Mouse (Mus musculus): ENCODE measurements at regions not wholly inside any gene's neighbourhood (a gene's known extent, or its start where the extent isn't known, plus 50 kb on each side); places are given as distances from the start of the nearest gene placed in this dataset.

- ATAC-seq (ENCODE audit: extremely low read depth, insufficient number of reproducible peaks, low FRiP score, poor library complexity, severe bottlenecking) = no peak
- Histone ChIP-seq H3K4me1 (ENCODE audit: insufficient read depth, low read depth, low read length) (no peaks in the 10 kb centered on the region), H3K9me3 (replicated peaks) (peaks cover 48% of the 10 kb centered on the region), H3K27me3 (ENCODE audit: insufficient read depth, low read length) (no peaks in the 10 kb centered on the region), H3K4me3 (ENCODE audit: low read depth, low read length) (no peak overlapping the region), H3K36me3 (replicated peaks) (no peaks in the 10 kb centered on the region)
- DNase-seq (ENCODE audit: low spot score) = no peak
- TF ChIP-seq GATA1 (IDR thresholded peaks at IDR 0.05; ENCODE audit: borderline replicate concordance, low read length) (no peak), POLR2AphosphoS5 (IDR thresholded peaks at IDR 0.05; ENCODE audit: insufficient replicate concordance, low read depth, low read length) (no peak), TAL1 (conservative IDR thresholded peaks at IDR 0.05; ENCODE audit: low read depth, low read length) (no peak), CTCF (IDR thresholded peaks at IDR 0.05; ENCODE audit: low read depth, low read length) (no peak), GATA2 (IDR thresholded peaks at IDR 0.05; ENCODE audit: borderline replicate concordance, low read depth, low read length) (no peak)
These were observed 232.4 kb upstream of the Irx1 start for GRCm38 (mm10) chr13:72195881-72196280.

DNA sequence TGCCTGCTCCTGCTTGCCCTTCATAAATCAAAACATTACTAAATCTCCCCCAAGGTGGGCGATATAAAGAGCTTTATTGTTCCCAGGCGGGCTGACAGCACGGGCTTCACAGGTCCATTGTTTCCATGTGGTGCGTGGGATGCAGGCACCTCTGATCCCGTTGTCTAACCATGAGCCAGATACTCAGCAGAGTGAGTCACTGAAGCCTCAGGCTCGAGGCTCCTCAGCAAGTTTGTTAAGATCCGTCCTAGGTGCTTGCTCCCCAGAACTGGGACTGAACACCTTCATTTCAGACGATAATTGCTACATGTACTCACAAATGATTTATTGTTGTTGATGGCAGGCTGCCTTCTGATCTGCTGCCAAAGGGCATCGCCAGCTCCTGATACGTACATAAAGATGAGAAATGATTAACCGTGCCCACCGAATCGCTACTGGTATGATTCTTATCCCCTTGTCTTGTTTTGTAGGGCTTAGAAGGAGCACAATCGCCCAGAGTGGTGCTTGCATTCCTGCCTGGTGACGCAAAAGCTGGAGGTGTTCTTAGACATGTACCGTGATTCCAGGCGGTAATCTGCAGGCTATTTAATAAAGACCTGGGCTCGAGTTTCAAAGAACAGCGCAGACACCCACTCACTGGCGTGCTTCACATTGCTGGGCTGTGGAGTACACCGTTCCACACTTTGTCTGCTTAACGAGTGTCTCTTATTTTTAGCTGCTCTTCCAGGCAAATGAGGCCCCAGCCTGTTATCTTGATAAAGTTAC lies 235.0 kb upstream of the Irx1 start:
- Histone ChIP-seq H3K4me3 (ENCODE audit: low read depth, low read length) (no peak overlapping the region), H3K9me3 (replicated peaks) (peaks cover 55% of the 10 kb centered on the region), H3K36me3 (replicated peaks) (no peaks in the 10 kb centered on the region), H3K27me3 (ENCODE audit: insufficient read depth, low read length) (no peaks in the 10 kb centered on the region), H3K4me1 (ENCODE audit: insufficient read depth, low read depth, low read length) (no peaks in the 10 kb centered on the region)
- no peak for DNase-seq (ENCODE audit: low spot score)
- no peak for ATAC-seq (ENCODE audit: extremely low read depth, insufficient number of reproducible peaks, low FRiP score, poor library complexity, severe bottlenecking)
- no peak for TF ChIP-seq GATA1 (IDR thresholded peaks at IDR 0.05; ENCODE audit: borderline replicate concordance, low read length)
- no peak for TF ChIP-seq TAL1 (conservative IDR thresholded peaks at IDR 0.05; ENCODE audit: low read depth, low read length)
- TF ChIP-seq POLR2AphosphoS5 (IDR thresholded peaks at IDR 0.05; ENCODE audit: insufficient replicate concordance, low read depth, low read length) = no peak
- TF ChIP-seq GATA2 (IDR thresholded peaks at IDR 0.05; ENCODE audit: borderline replicate concordance, low read depth, low read length) = no peak
- no peak for TF ChIP-seq CTCF (IDR thresholded peaks at IDR 0.05; ENCODE audit: low read depth, low read length)

GRCm38 (mm10) chr13:72209518-72209917 lies 246.0 kb upstream of the Irx1 start:
- Histone ChIP-seq H3K36me3 (replicated peaks) (no peaks in the 10 kb centered on the region), H3K4me3 (ENCODE audit: low read depth, low read length) (no peak overlapping the region), H3K27me3 (ENCODE audit: insufficient read depth, low read length) (no peaks in the 10 kb centered on the region), H3K9me3 (replicated peaks) (peaks cover 47% of the 10 kb centered on the region), H3K4me1 (ENCODE audit: insufficient read depth, low read depth, low read length) (no peaks in the 10 kb centered on the region)
- ATAC-seq (ENCODE audit: extremely low read depth, insufficient number of reproducible peaks, low FRiP score, poor library complexity, severe bottlenecking) (no peak), DNase-seq (ENCODE audit: low spot score) (no peak)
- no peak for TF ChIP-seq GATA1 (IDR thresholded peaks at IDR 0.05; ENCODE audit: borderline replicate concordance, low read length)
- TF ChIP-seq POLR2AphosphoS5 (IDR thresholded peaks at IDR 0.05; ENCODE audit: insufficient replicate concordance, low read depth, low read length) = no peak
- TF ChIP-seq TAL1 (conservative IDR thresholded peaks at IDR 0.05; ENCODE audit: low read depth, low read length) = no peak
- no peak for TF ChIP-seq CTCF (IDR thresholded peaks at IDR 0.05; ENCODE audit: low read depth, low read length)
- no peak for TF ChIP-seq GATA2 (IDR thresholded peaks at IDR 0.05; ENCODE audit: borderline replicate concordance, low read depth, low read length)

DNA sequence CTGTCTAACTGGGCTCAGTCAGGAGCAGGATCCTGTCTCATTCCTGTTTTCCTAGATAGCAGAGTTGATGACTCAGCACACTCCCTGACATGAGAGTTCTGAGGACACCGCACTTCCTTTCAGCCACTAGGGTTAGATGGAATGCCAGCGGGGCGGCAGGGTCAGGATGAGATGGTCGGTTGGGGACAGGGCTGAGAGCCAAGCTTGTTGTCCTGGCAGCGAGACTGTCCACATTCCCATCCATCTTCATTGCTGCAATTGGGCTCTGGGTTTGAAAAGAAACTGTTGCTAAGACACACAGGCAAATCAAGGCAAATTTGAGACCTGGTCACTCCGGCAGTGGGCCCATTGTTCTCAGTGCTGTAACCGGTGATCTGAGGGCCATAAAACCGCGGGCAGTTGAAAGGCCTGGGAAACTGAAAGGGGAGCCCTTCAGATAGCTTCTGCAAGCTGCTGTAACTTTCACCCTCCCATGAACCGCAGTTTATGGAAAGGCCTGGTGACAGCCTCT lies 246.5 kb upstream of the Irx1 start:
- Histone ChIP-seq H3K36me3 (replicated peaks) (no peaks in the 10 kb centered on the region), H3K4me3 (ENCODE audit: low read depth, low read length) (no peak overlapping the region), H3K27me3 (ENCODE audit: insufficient read depth, low read length) (no peaks in the 10 kb centered on the region), H3K4me1 (ENCODE audit: insufficient read depth, low read depth, low read length) (no peaks in the 10 kb centered on the region), H3K9me3 (replicated peaks) (peaks cover 50% of the 10 kb centered on the region)
- no peak for ATAC-seq (ENCODE audit: extremely low read depth, insufficient number of reproducible peaks, low FRiP score, poor library complexity, severe bottlenecking)
- no peak for DNase-seq (ENCODE audit: low spot score)
- TF ChIP-seq POLR2AphosphoS5 (IDR thresholded peaks at IDR 0.05; ENCODE audit: insufficient replicate concordance, low read depth, low read length) = no peak
- TF ChIP-seq GATA1 (IDR thresholded peaks at IDR 0.05; ENCODE audit: borderline replicate concordance, low read length) = no peak
- no peak for TF ChIP-seq GATA2 (IDR thresholded peaks at IDR 0.05; ENCODE audit: borderline replicate concordance, low read depth, low read length)
- TF ChIP-seq CTCF (IDR thresholded peaks at IDR 0.05; ENCODE audit: low read depth, low read length) = no peak
- no peak for TF ChIP-seq TAL1 (conservative IDR thresholded peaks at IDR 0.05; ENCODE audit: low read depth, low read length)

DNA sequence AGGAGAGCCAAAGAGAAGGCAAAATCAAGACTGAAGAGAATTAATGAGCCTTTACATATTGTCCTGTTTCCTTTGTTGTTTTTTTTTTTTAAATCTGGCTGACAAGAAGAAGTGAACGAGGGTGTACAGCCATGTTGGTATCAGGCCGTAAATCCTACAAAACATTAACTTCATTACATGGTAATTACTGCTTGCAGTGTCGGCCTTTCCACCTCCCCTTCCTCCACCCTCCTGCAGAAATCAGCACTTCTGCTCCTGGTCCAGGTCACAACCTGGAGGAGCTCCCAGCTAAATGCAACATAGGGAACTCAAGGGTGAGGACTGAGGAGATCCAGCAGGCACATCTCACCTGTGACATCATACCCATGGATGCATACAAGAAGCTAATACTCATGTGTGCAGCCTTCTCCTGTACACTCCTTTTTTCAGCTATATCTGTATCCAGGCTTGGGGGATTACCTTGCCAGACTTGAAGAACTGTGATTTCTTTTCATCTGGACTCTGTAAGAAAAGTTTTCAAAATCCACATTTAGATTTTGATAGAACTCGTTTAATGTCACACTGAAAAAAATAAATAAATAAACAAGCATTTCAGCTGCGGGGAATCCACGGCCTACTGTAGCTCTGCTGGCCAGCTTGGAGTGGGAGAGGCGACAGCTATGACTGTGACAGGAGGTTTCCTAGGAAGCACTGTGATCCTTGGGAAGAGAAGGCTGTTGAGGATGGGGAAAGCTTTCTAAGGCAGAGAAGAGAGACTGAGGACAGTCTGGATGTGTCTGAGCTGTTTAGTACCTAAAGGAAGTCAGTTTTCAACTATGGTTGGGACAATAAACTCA lies 247.2 kb upstream of the Irx1 start:
- Histone ChIP-seq H3K27me3 (ENCODE audit: insufficient read depth, low read length) (no peaks in the 10 kb centered on the region), H3K9me3 (replicated peaks) (peaks cover 50% of the 10 kb centered on the region), H3K4me3 (ENCODE audit: low read depth, low read length) (no peak overlapping the region), H3K36me3 (replicated peaks) (no peaks in the 10 kb centered on the region), H3K4me1 (ENCODE audit: insufficient read depth, low read depth, low read length) (no peaks in the 10 kb centered on the region)
- no peak for TF ChIP-seq TAL1 (conservative IDR thresholded peaks at IDR 0.05; ENCODE audit: low read depth, low read length)
- TF ChIP-seq CTCF (IDR thresholded peaks at IDR 0.05; ENCODE audit: low read depth, low read length) = no peak
- TF ChIP-seq POLR2AphosphoS5 (IDR thresholded peaks at IDR 0.05; ENCODE audit: insufficient replicate concordance, low read depth, low read length) = no peak
- no peak for TF ChIP-seq GATA1 (IDR thresholded peaks at IDR 0.05; ENCODE audit: borderline replicate concordance, low read length)
- ATAC-seq (ENCODE audit: extremely low read depth, insufficient number of reproducible peaks, low FRiP score, poor library complexity, severe bottlenecking) (no peak), DNase-seq (ENCODE audit: low spot score) (no peak)

DNA sequence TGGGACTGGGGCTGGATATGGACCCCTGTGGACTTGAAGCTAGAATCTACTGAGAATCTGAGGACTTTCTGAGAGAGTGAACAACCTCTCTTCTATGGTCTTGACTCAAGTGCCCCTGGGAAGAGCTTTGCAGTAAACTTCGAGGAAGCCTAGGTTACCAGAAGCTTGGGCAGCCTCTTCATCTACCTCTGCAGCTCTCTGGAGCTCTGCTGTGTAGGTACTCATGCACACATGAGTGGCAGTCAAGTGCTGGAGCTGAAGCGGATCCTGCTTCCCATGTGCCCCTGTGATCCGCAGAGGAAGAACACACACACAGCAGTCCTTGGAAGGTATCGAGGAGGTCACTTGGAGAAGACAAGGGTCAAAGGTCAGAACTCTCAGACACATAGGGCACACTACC lies 248.2 kb upstream of the Irx1 start:
- H3K36me3 ChIP-seq (replicated peaks) = no peaks in the 10 kb centered on the region
- ATAC-seq (ENCODE audit: extremely low read depth, insufficient number of reproducible peaks, low FRiP score, poor library complexity, severe bottlenecking) (no peak), DNase-seq (ENCODE audit: low spot score) (no peak)
- peaks cover 53% of the 10 kb centered on the region for H3K9me3 ChIP-seq (replicated peaks)
- no peaks in the 10 kb centered on the region for H3K27me3 ChIP-seq (ENCODE audit: insufficient read depth, low read length)
- H3K4me3 ChIP-seq (ENCODE audit: low read depth, low read length) = no peak overlapping the region
- H3K4me1 ChIP-seq (ENCODE audit: insufficient read depth, low read depth, low read length) = no peaks in the 10 kb centered on the region
- TF ChIP-seq TAL1 (conservative IDR thresholded peaks at IDR 0.05; ENCODE audit: low read depth, low read length) (no peak), GATA1 (IDR thresholded peaks at IDR 0.05; ENCODE audit: borderline replicate concordance, low read length) (no peak), POLR2AphosphoS5 (IDR thresholded peaks at IDR 0.05; ENCODE audit: insufficient replicate concordance, low read depth, low read length) (no peak), GATA2 (IDR thresholded peaks at IDR 0.05; ENCODE audit: borderline replicate concordance, low read depth, low read length) (no peak), CTCF (IDR thresholded peaks at IDR 0.05; ENCODE audit: low read depth, low read length) (no peak)
